ENCODE assay signal across 18 mouse cellular contexts in genomic region chr15:97212501-97213477, GRCm38 (mm10). TPM values are rescaled to one million over a fixed set of nuclear protein-coding genes. Genes with fewer than 3 reads are reported as not detected.
DNase-seq lines count a peak whose midpoint lies in the region; ATAC-seq and TF ChIP-seq lines count a peak whose summit lies in the region.
"Had no signal": no experiment of that assay in that cellular context is flagged by ENCODE, and none has a peak within 500 bp of the region (broad histone marks: within the 10 kb centered on the region; RNA-seq: fewer than 3 reads in every experiment).

No protein-coding gene starts in this region.

- no peak for TF ChIP-seq EP300 in liver, postnatal 0 days (IDR thresholded peaks at IDR 0.05; ENCODE audit: low read depth)

- peak; percentile 16 for DNase-seq in 416B (ENCODE audit: low read depth)
- peak; percentile 58 for DNase-seq in CD4-positive, CD25-positive, alpha-beta regulatory T cell, adult 2 months (ENCODE audit: low read depth, low spot score)
- peak; percentile 55 for DNase-seq in induced T-regulatory cell, adult 2 months (ENCODE audit: low read depth)
- peak; percentile 40 for DNase-seq in liver, postnatal 0 days
- DNase-seq in lung, postnatal 36 days = no peak
- DNase-seq in heart, postnatal 25 days (ENCODE audit: low spot score) = no peak
- DNase-seq in gastrocnemius, adult 2 months = no peak
- DNase-seq: cerebellum, adult 11 months; heart, postnatal 10 days; kidney, adult 18-20 months; kidney, postnatal 36 days; lung, adult 18-20 months; retina, postnatal 1 day had no signal

- peak overlapping the region; percentile 13; the same call in 1 of the 2 replicates for H3K4me3 ChIP-seq in liver, postnatal 0 days (ENCODE audit: low read depth, low read length)
- H3K4me3 ChIP-seq in gastrocnemius, adult 2 months = no peak overlapping the region
- H3K4me3 ChIP-seq: forebrain, embryonic 12.5 days; hindbrain, embryonic 15.5 days; neural tube, embryonic 12.5 days had no signal

- no peaks in the 10 kb centered on the region for H3K36me3 ChIP-seq in liver, postnatal 0 days (replicated peaks; ENCODE audit: insufficient read depth, low read length)
- H3K36me3 ChIP-seq: forebrain, embryonic 12.5 days; hindbrain, embryonic 15.5 days; neural tube, embryonic 12.5 days had no signal

- TF ChIP-seq CTCF in liver, postnatal 0 days (IDR thresholded peaks at IDR 0.05; ENCODE audit: low read depth) = no peak
- TF ChIP-seq CTCF in gastrocnemius, adult 2 months (IDR thresholded peaks at IDR 0.05) = no peak

- H3K27ac ChIP-seq in liver, postnatal 0 days (ENCODE audit: low read depth) = peak overlapping the region; percentile 44; the same call in 1 of the 2 replicates
- no peak overlapping the region for H3K27ac ChIP-seq in gastrocnemius, adult 2 months
- H3K27ac ChIP-seq: forebrain, embryonic 12.5 days; hindbrain, embryonic 15.5 days; neural tube, embryonic 12.5 days had no signal

- H3K4me2 ChIP-seq in liver, postnatal 0 days (ENCODE audit: low read depth, low read length) = peak overlapping the region; percentile 45
- H3K4me2 ChIP-seq: forebrain, embryonic 12.5 days; hindbrain, embryonic 15.5 days; neural tube, embryonic 12.5 days had no signal

- 0 out of 2 replicates have a peak, but pooled peaks cover 3% of the 10 kb centered on the region for H3K4me1 ChIP-seq in liver, postnatal 0 days (ENCODE audit: insufficient read depth)
- H3K4me1 ChIP-seq: forebrain, embryonic 12.5 days; hindbrain, embryonic 15.5 days; neural tube, embryonic 12.5 days had no signal

- no peak for ATAC-seq in liver, postnatal 0 days
- ATAC-seq: midbrain, embryonic 16.5 days; Patski had no signal

- intact Hi-C loops in heart, postnatal 25 days (cut with DNase I) = no loop called here
- intact Hi-C loops in gastrocnemius, adult 2 months (cut with DNase I) = no loop called here

- 36% methylated on average over 17 of the region's 17 CpGs for WGBS in liver, postnatal 0 days (ENCODE audit: insufficient replicate concordance)

- no peaks in the 10 kb centered on the region for H3K9me3 ChIP-seq in liver, postnatal 0 days (ENCODE audit: low read length)
- H3K9me3 ChIP-seq: forebrain, embryonic 12.5 days; hindbrain, embryonic 15.5 days; neural tube, embryonic 12.5 days had no signal

- H3K9ac ChIP-seq in liver, postnatal 0 days (replicated peaks) = no peak overlapping the region
- H3K9ac ChIP-seq: forebrain, embryonic 12.5 days; hindbrain, embryonic 15.5 days; neural tube, embryonic 12.5 days had no signal

- no peaks in the 10 kb centered on the region for H3K27me3 ChIP-seq in liver, postnatal 0 days (ENCODE audit: insufficient read depth, low read length)
- H3K27me3 ChIP-seq: forebrain, embryonic 12.5 days; hindbrain, embryonic 15.5 days; neural tube, embryonic 12.5 days had no signal

RNA-seq across cellular contexts. Expression of gene Pced1b, which starts 34.1 kb away (rescaled TPM):
- polyA plus RNA-seq in liver, postnatal 0 days (2015; fragmentation: Nextera tagmentation; extraction: Ambion mirVana) = 2.5 and 2.8 TPM in 2 replicates
- 1 to 10 TPM; 2.3 to 2.5 TPM for total RNA-seq in heart, postnatal 25 days (2021)
- 1 to 10 TPM; 1.3 to 1.6 TPM for total RNA-seq in gastrocnemius, adult 2 months (2021)

RNA-seq across cellular contexts. Expression of gene Amigo2, which starts 34.3 kb away (rescaled TPM):
- polyA plus RNA-seq in liver, postnatal 0 days (2015; fragmentation: Nextera tagmentation; extraction: Ambion mirVana) = 2.9 and 3.0 TPM in 2 replicates
- 1 to 10 TPM; 5.2 to 7.0 TPM for total RNA-seq in heart, postnatal 25 days (2021)
- total RNA-seq in gastrocnemius, adult 2 months (2021) = 1 to 10 TPM; 2.3 TPM

Comparison
In these comparisons a context has a peak if more than half of its experiments do, and no peak if none do; other contexts are left out.
1. DNase-seq: peak in 416B (single experiment), CD4-positive, CD25-positive, alpha-beta regulatory T cell, adult 2 months (single experiment), induced T-regulatory cell, adult 2 months (single experiment) and liver, postnatal 0 days (single experiment); none in lung, postnatal 36 days (single experiment), heart, postnatal 25 days (single experiment) and gastrocnemius, adult 2 months (single experiment).